Mouse (Mus musculus): ENCODE data around the gene Man1c1. TPM values are rescaled to one million over a fixed set of nuclear protein-coding genes. Genes with fewer than 3 reads are reported as not detected.

Man1c1 gene
- polyA plus RNA-seq, 1 experiment from 2014 or later: 4.7 TPM

DNA sequence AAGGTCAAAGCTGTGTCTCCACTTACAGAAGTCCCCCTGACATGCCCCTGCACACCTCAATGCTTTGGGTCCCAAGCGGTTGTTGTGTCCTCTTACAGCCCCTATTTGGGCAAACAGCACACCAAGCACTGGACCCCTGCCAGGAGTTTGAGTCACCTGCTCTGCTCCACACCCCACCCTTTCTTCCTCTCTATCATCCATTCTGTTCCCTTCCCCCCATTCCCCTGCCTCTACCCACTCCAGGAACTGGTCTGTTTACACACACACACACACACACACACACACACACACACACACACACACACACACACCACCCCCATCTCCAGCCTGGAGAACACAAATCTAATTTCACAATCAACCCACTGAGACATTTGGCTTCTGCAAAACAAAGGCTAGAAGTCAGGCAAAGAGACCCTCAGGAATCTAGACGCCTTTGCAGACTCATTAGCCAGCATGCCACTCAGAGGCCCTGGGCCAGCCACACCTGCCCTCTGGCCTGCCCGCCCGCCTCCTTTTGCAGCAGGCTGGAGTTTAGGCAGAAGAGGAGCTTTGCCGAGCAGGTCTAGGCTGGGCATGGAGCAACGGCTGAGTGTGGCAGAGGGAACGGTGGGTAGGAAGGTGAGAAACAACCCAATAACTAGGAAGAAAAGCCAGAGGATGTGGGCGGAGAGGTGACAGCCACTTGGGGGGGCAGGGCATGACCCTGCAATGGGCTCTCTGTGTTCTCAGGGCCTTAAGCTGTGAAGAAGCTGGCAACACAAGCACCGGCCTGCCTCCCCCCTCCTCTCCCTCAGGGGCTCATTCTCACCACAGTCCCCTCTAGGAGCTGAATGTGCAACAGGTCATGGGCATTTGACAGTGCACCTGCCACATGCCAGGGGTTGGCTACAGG is 157.0 kb downstream of the Man1c1 start:
- Histone ChIP-seq H3K9me3 (peaks cover 6% of the 10 kb centered on the region; the same call in 1 of the 2 replicates), H3K9ac (no peak overlapping the region), H3K4me1 (peaks cover 30% of the 10 kb centered on the region), H3K4me2 (no peak overlapping the region), H3K36me3 (peaks cover 72% of the 10 kb centered on the region), H3K4me3 (no peak overlapping the region), H3K27me3 (no peaks in the 10 kb centered on the region), H3K27ac (no peak overlapping the region)
- 58% methylated on average over 9 of the region's 9 CpGs for WGBS
- ATAC-seq (ENCODE audit: insufficient number of reproducible peaks, low FRiP score, low TSS enrichment, low read depth): no peak

- Histone ChIP-seq H3K27me3 (no peaks in the 10 kb centered on the region), H3K4me3 (no peak overlapping the region), H3K27ac (no peak overlapping the region), H3K9me3 (no peaks in the 10 kb centered on the region), H3K4me2 (no peak overlapping the region), H3K36me3 (peaks cover 89% of the 10 kb centered on the region), H3K9ac (no peak overlapping the region), H3K4me1 (peaks cover 13% of the 10 kb centered on the region)
- WGBS: 5% methylated on average over 5 of the region's 5 CpGs
- peak; percentile 41; the same call in 1 of the 2 replicates for ATAC-seq (ENCODE audit: insufficient number of reproducible peaks, low FRiP score, low TSS enrichment, low read depth)
Observed at GRCm38 (mm10) chr4:134543261-134543660, 160.8 kb downstream of the Man1c1 start.

DNA sequence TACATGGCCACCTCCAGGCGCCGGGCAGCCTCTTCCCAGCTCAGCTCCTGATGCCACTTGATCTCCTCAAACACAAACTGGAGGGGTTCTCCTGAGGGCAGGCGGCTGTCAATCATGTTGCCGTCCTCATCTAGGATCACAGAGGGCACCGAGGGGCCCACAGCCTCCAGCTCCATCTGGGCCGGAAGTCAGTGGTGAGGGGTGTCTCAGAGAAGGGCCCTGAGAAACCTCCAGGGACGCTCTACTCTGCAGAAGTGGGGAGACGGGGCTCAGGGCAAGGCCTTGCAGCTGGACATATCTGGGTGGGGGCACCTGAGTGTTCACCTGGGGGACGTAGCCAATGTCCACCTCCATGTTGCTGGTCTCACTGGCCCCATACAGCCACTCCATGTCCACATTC is 161.4 kb downstream of the Man1c1 start:
- H3K4me2 ChIP-seq: no peak overlapping the region
- H3K4me3 ChIP-seq: no peak overlapping the region
- no peak overlapping the region for H3K9ac ChIP-seq
- no peak overlapping the region for H3K27ac ChIP-seq
- 90% methylated on average over 9 of the region's 9 CpGs for WGBS
- H3K36me3 ChIP-seq: peaks cover 88% of the 10 kb centered on the region
- H3K27me3 ChIP-seq: no peaks in the 10 kb centered on the region
- H3K9me3 ChIP-seq: no peaks in the 10 kb centered on the region
- ATAC-seq (ENCODE audit: insufficient number of reproducible peaks, low FRiP score, low TSS enrichment, low read depth): no peak
- peaks cover 8% of the 10 kb centered on the region for H3K4me1 ChIP-seq

DNA sequence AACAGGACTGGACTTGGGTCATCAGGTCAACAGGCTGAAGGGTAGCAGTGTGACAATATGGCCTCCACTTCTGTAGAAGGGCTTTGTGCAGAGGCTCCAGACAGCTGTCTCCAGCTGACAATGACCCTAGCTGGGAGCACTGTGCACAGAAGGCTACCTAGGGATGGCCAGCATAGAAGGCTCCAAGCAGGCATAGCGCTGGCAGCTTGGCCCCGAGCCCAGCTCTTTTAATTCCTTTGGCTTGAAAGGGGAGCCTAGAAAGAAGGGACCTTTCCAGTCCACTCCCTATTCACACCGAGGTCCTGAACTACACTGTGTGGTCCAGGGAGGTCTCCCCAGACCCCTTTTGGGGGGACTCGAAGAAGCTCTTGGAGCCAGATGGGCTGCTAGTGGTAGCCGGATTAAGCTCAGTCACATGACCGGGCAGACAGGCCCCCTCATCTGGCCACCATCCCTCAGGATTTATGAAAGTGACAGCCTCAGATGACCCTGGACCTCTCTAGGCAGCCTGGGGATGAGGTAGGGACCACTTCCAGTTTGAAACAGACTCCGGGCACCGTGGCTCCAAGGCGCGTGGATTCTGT is 165.0 kb downstream of the Man1c1 start:
- H3K27me3 ChIP-seq: no peaks in the 10 kb centered on the region
- no peak overlapping the region for H3K27ac ChIP-seq
- H3K9ac ChIP-seq: no peak overlapping the region
- no peak overlapping the region for H3K4me3 ChIP-seq
- no peak overlapping the region for H3K4me2 ChIP-seq
- H3K36me3 ChIP-seq: peaks cover 56% of the 10 kb centered on the region
- peaks cover 10% of the 10 kb centered on the region for H3K4me1 ChIP-seq
- ATAC-seq (ENCODE audit: insufficient number of reproducible peaks, low FRiP score, low TSS enrichment, low read depth): no peak
- no peaks in the 10 kb centered on the region for H3K9me3 ChIP-seq
- 80% methylated on average over 10 of the region's 10 CpGs for WGBS

DNA sequence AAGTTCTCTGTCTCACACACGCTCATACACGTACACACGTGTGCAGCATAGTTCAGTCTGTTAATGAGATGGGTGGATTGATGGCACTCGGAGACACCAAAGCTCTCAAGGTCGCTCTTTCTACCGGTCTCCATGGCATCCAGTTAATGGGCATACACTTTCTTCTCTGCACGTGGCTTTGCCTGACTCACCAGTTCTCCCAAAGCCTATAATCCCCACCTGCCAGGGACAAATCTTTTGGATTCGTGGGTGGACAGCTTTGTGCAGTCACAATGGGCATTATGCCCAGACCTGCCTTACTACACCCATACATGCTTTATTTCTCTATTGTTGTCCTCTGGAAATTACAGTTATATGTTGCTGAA is 168.3 kb downstream of the Man1c1 start:
- ATAC-seq (ENCODE audit: insufficient number of reproducible peaks, low FRiP score, low TSS enrichment, low read depth): no peak
- Histone ChIP-seq H3K36me3 (peaks cover 37% of the 10 kb centered on the region), H3K9me3 (no peaks in the 10 kb centered on the region), H3K27ac (peak overlapping the region; percentile 91), H3K4me3 (peak overlapping the region; percentile 98), H3K4me1 (peaks cover 30% of the 10 kb centered on the region), H3K27me3 (no peaks in the 10 kb centered on the region), H3K4me2 (peak overlapping the region; percentile 90), H3K9ac (peak overlapping the region; percentile 39)
- WGBS: 9% methylated on average over 8 of the region's 8 CpGs

DNA sequence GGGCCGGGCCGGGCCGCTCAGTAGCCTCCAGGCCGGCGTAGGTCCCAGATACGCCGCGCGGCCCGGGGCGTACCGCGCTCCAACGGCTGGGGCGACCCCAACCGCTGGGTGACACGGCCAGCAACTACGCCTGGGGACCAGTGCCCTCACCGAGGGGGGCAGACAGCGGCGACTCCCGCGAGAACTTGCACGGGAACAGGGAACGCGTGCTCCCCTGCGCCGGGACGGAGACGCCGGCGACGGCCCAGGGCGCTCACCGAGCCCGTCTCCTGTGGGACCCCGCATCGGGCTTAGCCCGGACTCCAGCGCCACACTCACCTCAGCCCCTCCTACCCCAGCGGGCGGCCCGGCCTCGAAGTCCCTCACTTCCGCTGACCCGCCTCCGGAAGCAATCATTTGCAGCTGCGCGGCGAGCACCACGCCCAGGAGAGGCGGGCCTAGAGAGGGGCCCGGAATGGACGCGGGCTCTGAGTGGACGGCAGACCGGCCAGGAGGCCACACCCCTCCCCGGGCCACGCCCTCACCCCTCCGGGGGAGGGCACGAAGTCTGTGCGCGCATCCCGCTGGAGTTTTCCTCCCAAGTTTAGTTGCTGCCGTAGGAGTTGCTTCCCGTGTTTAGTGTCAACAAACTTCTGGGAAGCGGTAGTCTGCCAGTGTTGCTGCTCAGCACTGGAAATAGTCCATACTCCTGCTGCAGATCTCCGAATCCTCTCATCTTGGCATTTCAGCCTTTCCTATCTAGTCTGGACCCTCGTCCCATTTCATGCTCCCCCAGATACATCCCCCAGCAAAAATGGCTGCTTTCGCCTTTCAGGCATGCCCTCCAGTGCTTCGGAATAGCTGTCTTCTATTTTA is 168.9 kb downstream of the Man1c1 start, which contains the start of gene Mtfr1l:
Mtfr1l (minus strand) TSS at position 456 of the 855 bp plus-strand sequence.
- Histone ChIP-seq H3K4me3 (peak within 1 kb of the TSS; percentile 98), H3K27me3 (no peaks in the 10 kb centered on the region), H3K4me2 (peak within 1 kb of the TSS; percentile 90), H3K4me1 (peaks cover 30% of the 10 kb centered on the region), H3K36me3 (peaks cover 37% of the 10 kb centered on the region), H3K9me3 (no peaks in the 10 kb centered on the region), H3K27ac (peak within 1 kb of the TSS; percentile 91), H3K9ac (peak within 1 kb of the TSS; percentile 88)
- peak; percentile 96 for ATAC-seq (ENCODE audit: insufficient number of reproducible peaks, low FRiP score, low TSS enrichment, low read depth)
- under 1% methylated on average over 70 of the region's 71 CpGs for WGBS

DNA sequence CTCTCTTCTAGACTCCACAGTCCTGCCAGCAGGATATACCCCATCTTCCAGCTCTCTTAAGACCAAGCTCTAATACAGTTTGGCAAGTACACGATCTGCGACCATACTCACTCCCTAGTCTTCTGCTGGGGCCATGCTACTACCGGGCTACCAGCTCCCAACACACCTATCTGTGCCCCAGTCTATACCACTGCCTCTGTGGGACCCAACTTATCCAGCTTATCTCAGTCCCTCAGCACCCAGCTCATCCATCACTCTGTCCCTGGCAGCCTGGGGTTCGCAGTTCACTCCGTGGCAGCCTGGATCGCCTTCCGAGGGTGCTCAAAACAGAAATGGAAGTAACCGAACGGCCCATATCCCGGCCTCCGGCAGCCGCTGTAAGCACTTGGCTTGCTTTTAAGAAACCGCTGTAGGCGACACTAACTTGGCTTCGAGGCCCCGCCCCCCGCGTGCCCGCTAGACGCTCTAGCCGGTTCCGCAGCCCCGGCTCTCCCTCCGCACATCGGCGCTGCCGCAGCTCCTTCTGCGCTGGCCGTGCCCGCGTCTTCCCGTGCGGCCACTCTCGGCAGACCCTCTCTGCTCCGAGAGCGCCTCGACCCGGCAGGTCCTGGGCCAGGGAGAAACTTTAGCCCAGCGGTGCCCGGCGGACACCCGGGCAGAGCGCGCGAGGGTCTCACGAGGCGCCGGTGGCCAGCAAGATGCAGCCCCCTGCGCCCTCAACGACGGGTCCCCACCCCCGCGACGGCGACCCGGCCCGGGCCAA is 169.8 kb downstream of the Man1c1 start:
- Histone ChIP-seq H3K4me1 (peaks cover 30% of the 10 kb centered on the region), H3K9me3 (no peaks in the 10 kb centered on the region), H3K27ac (peak overlapping the region; percentile 91), H3K4me3 (peak overlapping the region; percentile 98), H3K4me2 (peak overlapping the region; percentile 90), H3K9ac (peak overlapping the region; percentile 88), H3K27me3 (no peaks in the 10 kb centered on the region), H3K36me3 (peaks cover 37% of the 10 kb centered on the region)
- under 1% methylated on average over 57 of the region's 57 CpGs for WGBS
- no peak; the same call in 1 of the 2 replicates for ATAC-seq (ENCODE audit: insufficient number of reproducible peaks, low FRiP score, low TSS enrichment, low read depth)

DNA sequence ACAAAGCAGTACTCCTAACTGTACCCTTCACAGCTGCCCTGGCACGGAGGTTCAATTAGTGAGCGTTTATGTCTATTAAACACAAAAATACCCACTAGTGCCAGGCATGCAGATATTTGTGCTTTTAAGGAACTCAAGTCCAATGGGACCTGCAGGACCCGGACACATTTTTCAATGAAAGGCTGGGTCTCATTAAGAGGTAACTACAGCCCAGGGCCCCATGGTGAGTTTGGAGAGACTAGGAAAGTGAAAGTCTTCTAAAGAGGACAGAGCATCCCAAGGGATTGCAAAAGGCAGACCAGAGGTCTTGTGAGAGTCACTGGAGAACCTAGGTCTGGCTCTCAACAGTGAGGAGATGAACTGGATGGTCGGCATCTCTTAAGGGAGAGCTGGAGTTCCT is 170.7 kb downstream of the Man1c1 start:
- ATAC-seq (ENCODE audit: insufficient number of reproducible peaks, low FRiP score, low TSS enrichment, low read depth): no peak
- H3K9ac ChIP-seq: no peak overlapping the region
- peaks cover 30% of the 10 kb centered on the region for H3K4me1 ChIP-seq
- H3K9me3 ChIP-seq: no peaks in the 10 kb centered on the region
- WGBS: 66% methylated on average over 4 of the region's 4 CpGs
- no peaks in the 10 kb centered on the region for H3K27me3 ChIP-seq
- H3K4me3 ChIP-seq: peak overlapping the region; percentile 98
- peak overlapping the region; percentile 90; the same call in 1 of the 2 replicates for H3K4me2 ChIP-seq
- H3K36me3 ChIP-seq: peaks cover 37% of the 10 kb centered on the region
- H3K27ac ChIP-seq: no peak overlapping the region

- H3K9me3 ChIP-seq: no peaks in the 10 kb centered on the region
- H3K4me1 ChIP-seq: peaks cover 30% of the 10 kb centered on the region
- WGBS: 78% methylated on average over 4 of the region's 4 CpGs
- ATAC-seq (ENCODE audit: insufficient number of reproducible peaks, low FRiP score, low TSS enrichment, low read depth): no peak
- no peaks in the 10 kb centered on the region for H3K27me3 ChIP-seq
- H3K27ac ChIP-seq: no peak overlapping the region; the same call in 1 of the 2 replicates
- peaks cover 38% of the 10 kb centered on the region for H3K36me3 ChIP-seq
- no peak overlapping the region for H3K4me2 ChIP-seq
- H3K4me3 ChIP-seq: no peak overlapping the region
- H3K9ac ChIP-seq: no peak overlapping the region
Observed at GRCm38 (mm10) chr4:134532928-134533327, 171.2 kb downstream of the Man1c1 start.

DNA sequence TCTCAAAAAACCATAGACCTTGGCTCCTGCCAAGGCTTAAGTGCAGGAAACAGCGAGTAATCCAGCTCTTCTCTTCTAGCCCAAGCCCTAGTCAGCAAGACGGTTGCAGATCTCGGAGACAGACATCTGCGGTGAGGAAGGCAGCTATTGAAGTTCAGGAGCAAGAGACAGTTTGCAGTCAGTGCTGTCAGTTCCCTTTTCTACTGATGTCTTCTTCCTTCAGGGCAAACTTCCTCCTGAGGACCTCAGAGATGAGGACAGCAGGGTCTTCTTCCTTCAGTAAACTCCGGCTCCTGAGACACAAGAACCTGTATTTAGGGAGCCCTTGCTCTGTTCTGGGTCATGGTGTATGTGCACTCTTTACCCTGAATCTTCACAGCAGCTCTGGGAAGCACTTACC is 177.9 kb downstream of the Man1c1 start:
- WGBS: 72% methylated on average over 5 of the region's 5 CpGs
- Histone ChIP-seq H3K36me3 (peaks cover 77% of the 10 kb centered on the region), H3K27me3 (no peaks in the 10 kb centered on the region), H3K4me3 (no peak overlapping the region), H3K27ac (no peak overlapping the region), H3K9ac (no peak overlapping the region), H3K9me3 (no peaks in the 10 kb centered on the region), H3K4me1 (no peaks in the 10 kb centered on the region), H3K4me2 (no peak overlapping the region)
- no peak for ATAC-seq (ENCODE audit: insufficient number of reproducible peaks, low FRiP score, low TSS enrichment, low read depth)

DNA sequence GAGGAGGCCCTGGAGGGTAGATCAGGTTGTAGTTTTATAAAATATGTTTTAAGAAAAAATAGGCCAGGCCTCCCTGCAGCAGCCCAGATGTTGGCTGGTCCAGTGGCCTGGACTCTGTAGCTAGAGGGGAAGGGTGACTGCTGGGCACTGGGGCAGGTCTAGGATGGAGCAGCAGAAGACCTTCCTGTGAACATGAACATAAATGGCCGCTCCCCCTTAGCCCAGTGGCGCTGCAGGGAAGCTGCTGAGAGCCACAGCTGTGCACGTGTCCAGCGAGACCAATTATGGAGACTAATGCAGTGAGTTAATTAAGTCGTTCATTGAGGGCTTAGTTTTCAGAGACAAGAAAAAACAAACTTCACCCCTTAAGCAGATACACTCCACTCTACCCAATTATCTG is 178.3 kb downstream of the Man1c1 start:
- peaks cover 73% of the 10 kb centered on the region for H3K36me3 ChIP-seq
- no peak overlapping the region for H3K27ac ChIP-seq
- no peak for ATAC-seq (ENCODE audit: insufficient number of reproducible peaks, low FRiP score, low TSS enrichment, low read depth)

More for the DNA sequence above, 178.3 kb downstream of the Man1c1 start:
- Histone ChIP-seq H3K4me3 (no peak overlapping the region), H3K4me2 (no peak overlapping the region), H3K4me1 (no peaks in the 10 kb centered on the region), H3K9me3 (no peaks in the 10 kb centered on the region), H3K9ac (no peak overlapping the region), H3K27me3 (no peaks in the 10 kb centered on the region)
- WGBS: 65% methylated on average over 5 of the region's 5 CpGs
